Mouse (Mus musculus) cerebellum, adult 2 months (tissue): ENCODE data around the gene Robo1.

Experiments
- CTCF ChIP-seq: fragments of 200-500 bp; IDR thresholded peaks from 2 replicates; pipeline ENCODE4 v1.5.1; 2011; ENCODE audit warnings: low read depth, mild to moderate bottlenecking, control low read depth, low read length, moderate library complexity, borderline replicate concordance; ENCODE audit not compliant: insufficient read depth
- POLR2A ChIP-seq: fragments of 200-500 bp; IDR thresholded peaks from 2 replicates; pipeline ENCODE4 v1.6.1; 2011; ENCODE audit warnings: low read length, control low read depth, borderline replicate concordance; ENCODE audit not compliant: insufficient read depth

GRCm38 (mm10) chr16:72830394-72831056, 522.4 kb downstream of the Robo1 start:
- TF ChIP-seq CTCF, result no peak
- no peak for TF ChIP-seq POLR2A
